Mouse (Mus musculus) right cerebral cortex, postnatal 14 days (tissue): ENCODE measurements around the gene Edc3.
A peak's percentile ranks its signal among the peaks of the same experiment; 100 is the strongest.

Experiments used
- DNase-seq: peaks from one replicate; pipeline ENCODE4 v3.0.0; 2022

The Edc3 gene

GRCm38 (mm10) chr9:57708068-57708719, at the start of gene Edc3:
TSS of gene Edc3 (plus strand) at chr9:57708540.
- peak; percentile 90 for DNase-seq

- no peak for DNase-seq
These were observed 49.4 kb upstream of the Edc3 start for GRCm38 (mm10) chr9:57658970-57659369.

- peak; percentile 73 for DNase-seq
These were observed 48.6 kb upstream of the Edc3 start for GRCm38 (mm10) chr9:57659774-57660173.

- no peak for DNase-seq
These were observed 47.8 kb upstream of the Edc3 start for GRCm38 (mm10) chr9:57660501-57660900.

GRCm38 (mm10) chr9:57661552-57661951, 46.8 kb upstream of the Edc3 start:
- DNase-seq: no peak

GRCm38 (mm10) chr9:57664616-57665015, 43.7 kb upstream of the Edc3 start:
- DNase-seq: no peak

GRCm38 (mm10) chr9:57666536-57666935, 41.8 kb upstream of the Edc3 start:
- DNase-seq: no peak

- no peak for DNase-seq
These were observed 41.2 kb upstream of the Edc3 start for GRCm38 (mm10) chr9:57667136-57667535.

- no peak for DNase-seq
These were observed 40.5 kb upstream of the Edc3 start for GRCm38 (mm10) chr9:57667817-57668216.

- DNase-seq: no peak
These were observed 40.1 kb upstream of the Edc3 start for GRCm38 (mm10) chr9:57668277-57668676.

GRCm38 (mm10) chr9:57669566-57669965, 38.8 kb upstream of the Edc3 start:
- DNase-seq: no peak

GRCm38 (mm10) chr9:57671037-57671436, 37.3 kb upstream of the Edc3 start:
- DNase-seq: no peak

- DNase-seq: no peak
These were observed 36.8 kb upstream of the Edc3 start for GRCm38 (mm10) chr9:57671500-57671899.

- DNase-seq: no peak
These were observed 26.9 kb upstream of the Edc3 start for GRCm38 (mm10) chr9:57681411-57681810.

GRCm38 (mm10) chr9:57683520-57683919, 24.8 kb upstream of the Edc3 start, which contains the start of gene Cyp1a2:
TSS of gene Cyp1a2 (minus strand) at chr9:57683703.
- DNase-seq: no peak

GRCm38 (mm10) chr9:57686011-57686410, 22.3 kb upstream of the Edc3 start:
- DNase-seq: no peak

GRCm38 (mm10) chr9:57687751-57688150, 20.6 kb upstream of the Edc3 start, which contains the start of gene Cyp1a1:
TSS of gene Cyp1a1 (plus strand) at chr9:57687928.
- DNase-seq: no peak

- DNase-seq: no peak
These were observed 20.2 kb upstream of the Edc3 start for GRCm38 (mm10) chr9:57688158-57688557.

- DNase-seq: no peak
These were observed 19.7 kb upstream of the Edc3 start for GRCm38 (mm10) chr9:57688606-57689005.

- DNase-seq: no peak
These were observed 14.2 kb upstream of the Edc3 start for GRCm38 (mm10) chr9:57694108-57694507.

- peak; percentile 82 for DNase-seq
These were observed 11.7 kb upstream of the Edc3 start for GRCm38 (mm10) chr9:57696380-57697285.

- DNase-seq: no peak
These were observed 11.0 kb upstream of the Edc3 start for GRCm38 (mm10) chr9:57697380-57697779.

GRCm38 (mm10) chr9:57698466-57699150, 9.7 kb upstream of the Edc3 start:
- no peak for DNase-seq
